Mouse (Mus musculus) stomach, adult 2 months (tissue): ENCODE results near the gene Gk. TPM values are rescaled to one million over a fixed set of nuclear protein-coding genes. Genes with fewer than 3 reads are reported as not detected.

Source experiments
- polyA plus RNA-seq: library from polyadenylated mRNA; depleted of rRNA; stranded (reverse); fragments of >200 nt; gene quantifications from 2 replicates; pipeline ENCODE4 v1.2.3, GENCODE M21; 2012; rRNA removed

The Gk gene
- polyA plus RNA-seq = 0.82 and 1.0 TPM in 2 replicates

GRCm38 (mm10) chrX:85776544-85777087, at the start of gene Gk:
Gene Gk, minus strand, starts transcription at chrX:85776819.

Other genes with a start within 250 kb of the Gk start
- gene Tab3, start 202.8 kb downstream of the Gk start, polyA plus RNA-seq = 0.30 and 1.5 TPM in 2 replicates
- not detected in 2 replicates for gene 5430427O19Rik, start 93.5 kb upstream of the Gk start, polyA plus RNA-seq